Mouse (Mus musculus) heart, adult 18-20 months (tissue): ENCODE data around the gene Btbd35f8. TPM values are rescaled to one million over a fixed set of nuclear protein-coding genes. Genes with fewer than 3 reads are reported as not detected.
"Not testable (repeated sequence)": the region's sequence is repeated elsewhere in the genome, so short reads cannot be mapped to it uniquely, and the experiment has no call there.

ENCODE experiments used
- DNase-seq, 2 experiments: peaks; one replicate each; pipeline ENCODE4 v3.0.0; 2021 to 2022; ENCODE audit warnings: mixed read lengths in 1 of 2
- long read RNA-seq, 2 experiments: library from polyadenylated mRNA; stranded (forward); transcript quantifications; one replicate each; pipeline ENCODE4 v2.0.0; 2021
- total RNA-seq, 2 experiments: library from RNA; stranded (reverse); gene quantifications; 2 replicates each; pipeline ENCODE4 v1.2.3; 2021

Gene Btbd35f8
- not detected for total RNA-seq
- long read RNA-seq, experiment 1, result 0 reads
- long read RNA-seq, experiment 2, result 0 reads

DNA sequence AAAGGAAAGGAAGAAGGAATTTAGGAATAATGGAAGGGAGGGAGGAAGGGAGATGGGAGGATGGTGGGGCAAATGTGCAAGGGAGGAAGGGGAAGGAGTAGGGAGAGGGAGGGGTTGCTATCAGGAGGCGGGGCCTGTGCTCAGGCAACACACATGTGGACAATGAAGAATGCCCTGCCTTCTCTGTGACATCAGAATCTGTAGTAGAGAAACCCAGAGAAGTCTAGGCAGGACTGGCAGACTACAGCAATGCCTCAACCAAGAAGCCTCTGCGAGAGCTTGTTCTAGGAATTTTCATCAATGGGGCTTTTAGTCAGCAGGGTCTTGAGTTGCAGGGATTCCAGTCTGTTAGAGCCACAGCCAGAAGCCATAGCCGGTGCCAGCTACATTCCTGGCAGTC, at the start of gene Btbd35f8:
Gene Btbd35f8, plus strand, starts transcription at position 301 of the 400 bp plus-strand sequence.
- not testable (repeated sequence) for DNase-seq

Other genes starting within 250 kb of the Btbd35f8 start
- gene Spin2g, start 211.8 kb upstream of the Btbd35f8 start, total RNA-seq, result not detected